Mouse (Mus musculus) thymus, postnatal 0 days (tissue): Measurements from ENCODE around the gene Rab4b. TPM values are rescaled to one million over a fixed set of nuclear protein-coding genes. Genes with fewer than 3 reads are reported as not detected.

Experiments
- DNase-seq: peaks from one replicate; pipeline ENCODE4 v3.0.0-alpha.2; 2015; ENCODE audit warnings: low spot score
- polyA plus RNA-seq: library from polyadenylated mRNA; unstranded; fragments of >200 nt; fragmentation: Nextera tagmentation; extraction: Ambion mirVana; gene quantifications from 2 replicates; pipeline ENCODE4 v1.2.1, GENCODE M21; 2015

Gene Rab4b
- polyA plus RNA-seq, 1 experiment from 2014 or later = 131 TPM

DNA sequence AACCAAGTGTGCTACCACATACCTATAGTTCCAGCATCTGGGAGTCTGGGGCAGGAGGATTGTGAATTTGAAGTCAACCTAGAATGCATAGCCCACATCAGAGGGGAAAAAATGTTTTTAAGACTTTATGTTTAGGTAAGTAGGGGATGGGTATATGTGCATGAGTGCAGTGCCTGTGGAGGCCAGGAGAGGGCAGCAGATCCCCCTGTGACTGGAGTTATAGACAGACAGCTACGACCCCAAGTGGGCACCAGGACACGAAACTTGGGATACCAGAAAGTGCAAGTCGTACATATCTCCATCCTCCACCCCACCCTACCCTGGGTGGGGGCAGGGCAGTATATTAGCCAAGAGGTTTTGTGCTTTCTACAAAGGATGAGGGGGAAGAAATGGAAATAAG is 6.3 kb upstream of the Rab4b start:
- DNase-seq = peak; percentile 64

DNA sequence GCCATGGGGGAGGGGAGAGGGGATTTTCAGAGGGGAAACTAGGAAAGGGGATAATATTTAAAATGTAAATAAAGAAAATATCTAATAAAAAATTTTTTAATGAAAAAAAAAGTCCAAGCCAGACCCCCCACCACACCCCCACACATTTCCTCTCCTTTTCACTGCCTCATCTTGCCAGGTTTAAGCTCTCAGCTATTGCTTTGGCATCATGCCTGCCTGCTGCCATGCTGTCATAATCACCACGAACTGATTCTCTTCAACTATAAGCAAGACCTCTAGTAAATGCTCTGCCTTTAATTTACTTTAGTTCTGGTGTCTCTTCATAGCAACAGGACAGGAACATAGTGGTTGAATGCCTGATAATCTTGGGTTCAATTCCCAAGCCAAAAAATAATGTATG is 3.8 kb upstream of the Rab4b start:
- DNase-seq = no peak

DNA sequence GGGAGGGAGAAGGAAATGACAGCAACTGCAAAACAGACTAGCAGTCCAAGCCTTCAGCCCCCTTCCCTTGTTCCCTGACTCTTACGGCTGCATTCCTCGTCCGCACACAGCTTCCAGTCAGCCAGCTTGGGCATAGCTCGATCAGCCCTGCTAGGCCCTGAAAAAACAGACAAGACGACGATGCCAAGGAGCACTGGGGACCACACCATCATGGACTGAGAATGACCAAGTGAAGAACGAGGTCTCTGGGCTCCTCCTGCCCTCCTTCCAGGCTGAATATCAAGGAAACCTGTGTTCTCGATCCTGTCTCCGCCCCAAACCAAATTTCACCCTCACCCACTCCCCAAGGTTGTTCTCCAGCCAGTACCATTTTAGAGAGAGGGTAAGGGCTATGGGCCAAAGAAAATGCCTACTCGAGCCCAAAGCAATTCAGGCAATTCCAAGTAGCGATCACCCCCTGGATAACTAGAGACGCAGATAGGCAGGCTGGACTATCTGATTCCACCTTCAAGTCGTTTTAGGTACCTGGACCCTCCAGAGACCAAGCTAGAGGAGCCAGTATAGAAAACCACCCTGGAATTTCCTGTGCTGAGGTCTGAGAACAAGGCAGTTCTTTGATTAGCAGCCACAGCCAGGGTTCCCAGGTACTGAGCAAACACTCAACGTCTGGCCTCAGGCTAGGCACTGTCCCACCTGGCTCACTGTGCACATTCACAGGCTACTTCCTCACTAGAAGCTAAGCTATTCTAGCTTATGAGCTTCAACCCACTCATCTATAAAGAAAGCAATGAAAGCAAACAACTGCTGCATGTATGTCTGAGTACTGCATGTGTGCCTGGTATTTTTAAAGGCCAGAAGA is 2.4 kb upstream of the Rab4b start, which contains the start of the genes Gm21983 and Mia:
Gm21983 (minus strand) TSS at position 250 of the 859 bp plus-strand sequence.
Mia (minus strand) TSS at position 321 of the 859 bp plus-strand sequence.
- no peak for DNase-seq

DNA sequence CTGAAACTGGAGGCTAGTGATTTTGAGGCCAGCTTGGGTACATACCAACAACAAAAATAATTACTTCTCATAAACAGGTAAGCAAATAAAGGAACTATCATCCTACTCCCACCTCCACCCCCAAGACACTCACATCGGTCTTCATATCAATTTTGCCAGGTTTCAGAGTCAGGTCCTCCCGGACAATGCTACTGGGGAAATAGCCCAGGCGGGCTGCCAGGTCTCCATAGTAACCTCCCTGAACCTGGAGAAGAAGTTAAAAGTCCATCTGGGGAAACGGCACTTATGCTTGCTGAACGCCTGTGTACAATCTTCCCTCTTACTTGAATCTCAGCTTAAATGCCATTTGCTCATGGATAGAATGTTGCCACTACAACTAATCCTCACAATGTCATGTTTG is 1.3 kb upstream of the Rab4b start:
- DNase-seq = no peak

DNA sequence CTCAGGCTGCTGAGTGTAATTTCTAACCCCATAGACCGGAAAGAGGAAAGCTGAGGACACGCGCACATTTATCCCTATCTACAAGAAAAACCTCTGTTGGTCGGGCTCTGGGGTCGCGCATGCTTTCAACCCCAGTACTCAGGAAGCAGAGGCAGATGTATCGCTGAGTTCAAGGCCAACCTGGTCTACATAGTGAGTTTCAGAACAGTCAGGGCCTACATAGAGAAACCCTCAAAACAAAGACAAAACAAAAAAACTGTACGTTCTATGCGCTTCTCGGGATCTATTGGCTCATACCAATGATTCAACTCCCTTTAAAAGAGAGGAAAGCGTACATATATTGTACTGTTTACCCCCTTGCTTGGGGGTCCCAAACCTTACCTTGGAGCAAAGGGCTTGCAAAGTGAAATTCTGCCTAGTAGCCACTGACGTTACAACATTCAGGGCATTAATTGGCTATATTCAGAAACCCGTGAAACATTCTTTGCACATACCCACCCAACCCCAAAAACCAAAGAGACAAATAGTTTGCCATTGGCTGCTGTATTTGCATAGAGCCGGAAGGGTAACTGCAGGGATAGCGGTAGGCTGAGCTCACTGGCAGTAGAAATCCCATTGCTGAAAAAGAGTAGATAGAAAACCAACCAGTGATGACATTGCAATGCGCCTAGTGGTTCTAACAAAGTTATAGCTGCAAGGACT is 672 bp upstream of the Rab4b start:
- DNase-seq = no peak

DNA sequence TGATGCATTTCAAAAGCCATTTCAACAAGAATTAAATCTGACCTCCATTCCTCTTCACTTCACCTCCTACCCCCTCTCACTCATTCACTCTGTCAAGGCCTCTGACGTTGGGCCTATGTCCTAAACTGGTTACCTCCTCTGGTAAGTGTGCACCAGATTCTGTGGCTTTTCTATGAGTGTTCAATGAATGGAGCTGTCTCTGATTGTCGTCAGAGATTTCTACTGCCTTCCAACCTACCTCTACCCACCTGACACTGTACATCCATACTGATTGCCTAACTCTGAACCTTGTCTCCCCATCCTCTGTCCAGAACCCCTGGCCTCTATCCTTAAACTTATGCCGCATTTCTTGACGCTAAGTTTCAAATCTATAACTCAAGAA is 763 bp downstream of the Rab4b start:
- no peak for DNase-seq

DNA sequence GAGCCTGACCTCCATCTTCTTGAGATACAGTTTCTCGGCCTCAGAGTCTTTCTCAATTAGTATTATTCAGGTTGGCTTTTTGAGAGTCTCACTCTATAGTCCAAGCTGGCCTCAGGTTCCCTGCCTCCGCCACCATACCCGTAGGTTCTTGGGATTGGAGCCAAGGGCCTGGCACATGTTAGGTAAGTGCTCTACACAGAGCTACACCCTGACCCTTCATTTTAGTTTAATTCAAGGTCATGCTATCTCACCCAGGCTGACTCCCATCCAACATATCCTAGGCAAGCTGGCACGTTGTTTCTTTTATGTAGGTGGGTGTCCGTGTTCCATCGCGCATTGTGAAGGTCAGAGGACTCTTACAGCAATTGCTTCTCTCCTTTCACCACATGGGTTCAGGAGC is 3.8 kb downstream of the Rab4b start:
- DNase-seq = no peak

DNA sequence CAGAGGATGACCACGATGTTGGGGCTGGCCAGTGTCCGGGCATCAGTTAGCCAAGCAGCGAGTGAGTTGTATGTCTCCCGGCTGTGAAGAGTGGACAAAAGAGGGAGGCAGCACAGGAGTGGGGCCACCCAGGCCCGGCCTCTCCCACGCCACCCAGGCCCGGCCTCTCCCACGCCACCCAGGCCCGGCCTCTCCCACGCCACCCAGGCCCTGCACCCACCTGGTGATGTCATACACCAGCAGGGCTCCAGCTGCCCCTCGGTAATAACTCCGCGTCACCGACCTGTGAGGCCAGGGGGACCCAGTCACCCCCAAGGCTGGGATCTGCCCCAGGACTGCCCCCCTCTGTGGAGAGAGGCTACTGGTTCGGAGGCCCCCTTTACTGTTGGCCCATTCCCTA is 4.2 kb downstream of the Rab4b start:
- DNase-seq = no peak

DNA sequence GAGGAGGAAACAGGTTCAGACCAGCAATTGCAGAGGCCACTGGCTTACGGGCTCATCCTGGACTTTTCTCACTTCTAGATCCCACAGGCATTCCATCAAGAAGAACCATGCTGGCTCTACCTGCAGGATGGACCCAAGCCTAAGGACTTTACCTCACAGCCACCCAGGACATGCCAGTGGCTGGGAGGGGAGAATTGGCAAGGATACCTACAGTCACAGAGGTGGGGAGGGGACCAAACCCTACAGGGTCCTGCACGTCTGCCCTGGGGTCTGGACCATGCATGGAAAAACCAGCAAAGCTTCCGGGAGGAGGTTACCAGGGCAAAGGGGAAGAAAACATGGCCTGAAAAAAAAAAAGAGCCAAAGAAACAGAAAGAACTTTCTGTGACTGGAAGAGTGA is 7.7 kb downstream of the Rab4b start:
- DNase-seq = no peak

DNA sequence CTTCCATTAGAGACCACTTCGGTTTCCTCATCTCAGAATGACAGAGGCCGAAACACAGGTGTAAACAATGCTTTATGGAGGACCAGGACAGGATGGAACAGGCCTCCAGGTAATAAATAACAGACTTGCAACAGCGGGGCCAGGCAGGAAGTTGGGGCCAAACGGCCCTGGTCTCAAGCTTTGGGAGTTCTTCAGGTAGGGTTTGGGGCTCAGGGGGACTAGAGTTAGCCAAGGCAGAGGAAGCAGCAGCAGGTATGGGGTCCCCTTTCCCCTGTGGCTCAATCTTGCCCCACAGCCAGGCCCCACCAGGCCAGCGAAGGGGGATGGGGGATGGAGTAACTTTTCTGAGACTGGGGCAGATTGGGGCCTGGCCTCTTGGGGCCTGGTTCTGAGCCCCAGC is 10.3 kb downstream of the Rab4b start:
- DNase-seq = no peak

DNA sequence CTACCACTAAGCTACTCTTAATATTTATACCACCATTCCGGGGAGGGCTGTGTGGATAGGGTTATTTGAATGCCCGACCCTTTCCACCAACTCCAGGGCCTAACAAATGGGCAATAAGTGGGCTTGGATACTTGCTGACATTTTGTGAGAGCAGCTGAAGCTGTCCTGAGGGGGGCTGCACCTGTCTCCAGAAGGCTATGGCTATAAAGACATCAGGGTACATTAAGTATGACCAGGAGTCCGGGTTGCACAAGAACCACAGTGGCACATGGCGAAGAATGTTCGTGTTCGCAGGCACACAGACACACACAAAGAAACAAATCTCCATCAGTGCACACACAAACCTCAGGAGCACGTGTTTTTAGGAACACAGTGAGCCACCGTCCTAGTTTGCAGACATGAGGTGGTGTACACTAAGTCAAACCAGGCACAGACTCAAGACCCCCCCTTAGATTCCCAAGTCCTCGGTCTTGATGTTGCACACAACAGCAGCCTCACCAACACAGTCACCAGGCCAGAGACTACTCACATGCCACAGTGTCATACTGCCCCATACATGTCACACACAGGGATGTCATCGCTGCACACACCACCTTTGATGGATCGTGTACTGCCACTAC is 11.1 kb downstream of the Rab4b start:
- DNase-seq = no peak

DNA sequence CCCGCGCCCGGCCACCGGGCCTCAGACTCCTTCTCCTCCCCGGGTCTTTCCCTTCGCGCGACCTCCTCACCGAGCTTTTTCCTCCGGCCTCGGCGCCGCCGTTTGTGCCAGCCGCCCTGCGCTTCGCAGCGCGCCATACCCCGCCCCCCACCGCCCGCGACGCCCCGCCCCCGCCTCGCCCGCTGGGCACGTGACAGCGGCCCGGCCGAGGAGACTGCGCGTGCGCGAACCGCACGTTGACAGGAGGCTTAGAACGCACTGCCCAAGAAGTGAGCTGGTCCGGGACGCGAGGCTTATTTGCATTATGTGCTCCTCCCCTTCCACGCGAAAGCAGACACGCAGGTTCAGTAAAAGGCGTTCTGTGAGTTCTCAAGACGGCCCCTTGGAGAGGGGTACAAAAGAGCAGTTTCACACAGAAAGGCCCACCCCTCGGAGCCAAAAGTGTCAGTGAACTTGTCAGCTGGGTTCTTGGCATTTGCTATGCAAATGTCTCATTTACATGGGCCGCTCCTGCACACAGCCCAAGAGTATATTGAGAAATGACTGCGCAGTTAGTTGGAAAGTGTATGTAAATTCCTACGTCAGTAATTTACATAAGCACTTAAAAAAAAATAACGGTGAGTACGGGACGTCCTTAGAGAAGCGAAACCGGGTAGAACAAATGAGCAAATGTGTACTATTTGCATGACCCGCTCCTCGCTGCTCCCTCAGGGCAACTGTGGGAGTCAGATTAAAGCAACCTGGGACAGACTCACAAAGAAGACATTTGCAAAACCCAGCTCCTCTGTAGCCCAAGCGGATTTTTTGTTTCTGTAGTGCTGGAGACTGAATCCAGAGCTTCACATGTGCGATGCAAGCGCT is 11.9 kb downstream of the Rab4b start, which contains the start of gene Egln2:
Egln2 (minus strand) TSS at position 189 of the 861 bp plus-strand sequence.
- DNase-seq = peak; percentile 97

DNA sequence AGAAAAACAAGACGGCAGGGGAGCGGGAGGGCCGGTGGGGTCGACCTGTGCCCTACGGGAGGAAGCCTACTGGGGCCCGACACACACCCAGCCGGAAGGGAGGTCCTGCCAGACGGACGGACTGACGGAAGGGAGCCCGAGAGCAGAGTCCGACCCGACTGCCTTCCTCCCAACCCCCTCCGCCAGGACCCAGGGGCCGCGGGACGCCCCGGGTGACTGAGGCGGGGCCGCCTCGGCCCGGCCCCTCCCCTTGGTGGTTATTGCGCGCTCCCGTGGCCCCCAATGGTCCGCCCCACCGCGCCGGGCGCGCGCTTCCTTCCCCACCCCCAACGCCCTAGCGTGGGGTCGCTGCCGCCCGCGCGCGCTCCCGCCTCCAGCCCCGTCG is 12.5 kb downstream of the Rab4b start:
- peak; percentile 87 for DNase-seq

DNA sequence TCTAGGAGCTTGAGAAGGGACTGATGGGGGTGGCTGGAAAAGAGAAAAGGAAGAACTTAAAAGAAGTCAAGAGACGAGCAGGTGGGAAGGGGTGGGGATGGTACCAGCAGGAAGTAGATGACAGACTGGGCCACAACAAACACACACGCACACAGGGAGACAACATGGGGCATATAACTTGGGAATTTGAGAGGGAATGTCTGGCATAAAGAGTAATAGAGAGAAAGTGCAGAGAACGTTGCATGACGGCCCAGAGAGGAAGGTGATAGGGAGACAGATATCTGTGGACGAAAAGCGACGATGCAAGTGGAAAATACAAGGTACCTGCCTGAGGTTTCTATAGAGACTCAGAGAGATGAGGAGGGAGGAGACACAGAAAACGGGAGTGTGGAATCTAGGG is 13.0 kb downstream of the Rab4b start:
- peak; percentile 34 for DNase-seq

DNA sequence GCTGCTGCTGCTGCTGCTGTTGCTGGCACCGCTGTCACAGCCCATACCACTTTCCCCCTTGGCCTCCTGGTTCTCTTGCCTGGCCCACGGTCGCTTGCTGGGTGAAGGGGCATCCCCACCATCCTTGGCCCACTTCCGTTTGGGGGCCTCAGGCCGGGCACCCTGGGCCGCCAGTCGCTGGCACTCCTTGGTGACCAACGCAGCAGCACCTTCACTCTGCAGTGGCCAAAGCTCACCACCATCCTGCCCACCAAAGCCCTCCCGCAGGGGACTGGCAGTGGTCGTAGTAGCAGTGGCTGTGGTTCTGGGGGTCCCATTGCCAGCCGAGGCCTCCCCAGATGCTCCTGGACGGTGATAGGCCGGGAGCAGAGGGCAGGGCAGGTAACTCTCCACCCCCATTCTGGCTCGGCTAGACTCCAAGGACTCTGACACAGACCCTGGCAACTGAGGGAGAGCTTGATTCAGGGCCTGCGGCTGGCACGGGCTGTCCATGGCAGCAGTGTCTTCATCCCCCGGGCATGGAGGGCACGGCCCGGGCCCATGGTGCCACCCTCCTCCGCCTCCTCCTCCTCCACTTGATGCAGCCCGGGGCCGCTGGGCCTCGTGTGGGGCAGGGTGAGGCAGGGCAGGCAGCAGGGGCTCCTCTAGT is 13.6 kb downstream of the Rab4b start:
- no peak for DNase-seq

DNA sequence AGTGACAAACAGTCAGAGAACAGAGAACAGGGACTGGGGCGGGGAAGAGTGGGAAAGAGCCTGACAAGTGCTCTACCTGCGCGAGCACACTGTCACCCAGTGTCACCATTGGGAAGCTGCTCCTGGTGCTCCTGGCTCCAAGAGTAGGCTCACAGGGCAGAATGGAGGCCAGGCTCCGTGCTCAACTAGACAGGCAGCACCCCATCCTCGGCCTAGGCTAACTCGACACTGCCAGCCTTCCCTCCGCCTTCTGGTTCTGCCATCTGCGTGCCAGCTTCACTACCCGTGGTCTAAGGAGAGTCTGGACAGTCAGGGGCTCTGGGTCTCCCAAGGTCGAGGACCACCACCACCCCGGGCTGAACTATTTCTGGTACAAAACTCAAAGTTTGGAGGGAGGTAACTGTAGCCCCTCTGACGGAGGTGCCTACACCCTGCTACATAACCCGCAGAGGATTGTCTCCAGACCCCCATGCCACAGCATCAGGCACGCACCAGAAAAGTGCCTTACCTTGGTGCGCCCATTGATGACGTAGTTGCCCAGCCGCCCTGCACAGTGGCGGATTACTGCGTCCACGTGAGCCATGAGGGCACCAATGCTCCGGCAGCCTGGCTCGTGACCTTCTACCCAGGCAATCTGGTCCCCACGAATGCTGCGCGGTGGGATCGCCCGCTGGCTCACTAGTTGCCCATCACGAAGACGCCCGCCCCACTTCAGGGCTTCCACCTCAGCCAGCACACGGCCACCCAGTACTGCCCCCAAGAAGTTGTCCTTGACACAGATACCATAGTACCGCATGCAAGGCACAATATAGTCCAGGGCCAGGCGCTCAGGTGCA is 14.4 kb downstream of the Rab4b start:
- no peak for DNase-seq

DNA sequence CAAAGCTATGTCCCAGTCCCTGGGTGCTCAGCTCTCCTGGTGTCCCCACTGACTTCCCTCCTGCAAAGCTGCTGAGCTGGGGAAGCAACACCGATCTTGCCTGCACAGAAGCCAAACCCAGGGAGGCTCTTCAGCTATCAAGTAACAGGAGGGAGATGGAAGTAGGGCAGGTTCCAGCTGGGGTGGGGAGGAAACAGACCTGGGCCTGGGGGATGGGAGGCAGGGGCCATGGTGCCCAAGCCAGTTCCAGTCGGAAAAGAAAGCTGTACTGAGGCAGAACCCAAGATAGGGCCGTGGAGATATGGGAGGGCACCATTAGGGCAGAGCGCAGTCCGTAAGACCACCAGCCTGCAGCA is 15.3 kb downstream of the Rab4b start:
- DNase-seq = no peak

DNA sequence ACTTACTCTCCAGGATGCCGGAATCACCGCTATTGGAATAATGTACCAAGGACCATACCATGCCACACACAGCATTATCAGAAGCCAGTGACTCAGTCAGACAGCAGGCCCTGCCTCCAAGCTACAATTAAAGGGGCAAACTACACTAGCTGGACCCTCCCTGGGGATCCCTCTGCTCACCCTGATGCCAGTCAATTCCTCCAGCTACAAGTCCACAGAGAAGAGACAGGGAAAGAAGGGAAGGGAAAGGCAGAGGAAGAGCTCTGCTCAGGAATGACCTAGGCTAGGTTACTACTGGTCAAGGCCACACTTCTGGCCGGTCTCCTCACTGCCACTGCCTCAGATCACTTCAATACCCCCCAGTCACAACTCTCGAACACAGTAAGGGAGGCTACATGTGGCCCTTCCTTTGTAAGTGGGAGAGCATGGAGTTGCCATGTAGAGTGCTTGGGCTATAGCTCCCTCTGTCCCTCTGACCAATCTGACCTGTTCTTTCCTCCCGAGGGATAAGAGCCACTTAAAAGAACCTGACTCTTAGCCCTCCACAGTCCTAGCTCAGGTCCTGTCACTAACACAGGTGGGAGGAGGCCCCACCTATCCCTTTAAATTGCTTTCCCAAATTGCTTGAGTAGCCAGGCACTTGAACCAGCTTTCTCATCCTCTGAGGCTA is 15.8 kb downstream of the Rab4b start:
- DNase-seq = no peak

DNA sequence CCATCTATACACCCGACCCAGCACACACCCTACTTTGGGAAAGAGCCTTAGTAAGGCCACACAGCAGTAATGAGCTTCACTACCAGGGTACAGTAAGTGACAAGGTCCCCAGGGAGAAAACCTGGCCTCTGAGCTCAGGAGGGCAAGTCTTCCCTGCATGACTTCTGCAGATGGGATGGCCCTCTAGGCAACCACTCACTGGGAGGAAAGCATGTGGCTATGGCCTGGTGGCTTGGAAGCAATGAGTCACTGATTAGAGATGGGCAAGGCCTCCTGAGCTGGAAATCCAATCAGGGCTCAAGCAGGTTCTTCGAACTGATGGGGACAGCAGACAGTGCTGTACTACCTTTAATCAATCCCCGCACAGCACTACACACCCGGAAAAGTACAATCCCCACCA is 17.0 kb downstream of the Rab4b start:
- no peak for DNase-seq
